Mouse (Mus musculus) myocyte (in vitro differentiated cells): ENCODE data around the gene Tex52.

Experiments used
- E2F4 ChIP-seq: IDR thresholded peaks from one replicate; pipeline ENCODE4 v1.6.1; 2011; ENCODE audit warnings: mild to moderate bottlenecking, control low read depth, moderate library complexity; ENCODE audit not compliant: insufficient read depth
- MAX ChIP-seq: IDR thresholded peaks from one replicate; pipeline ENCODE4 v1.6.1; 2011; ENCODE audit warnings: low read depth, mild to moderate bottlenecking, control low read depth
- POLR2A ChIP-seq: IDR thresholded peaks from one replicate; pipeline ENCODE4 v1.6.1; 2011; ENCODE audit warnings: low read depth, mild to moderate bottlenecking, control low read depth, moderate library complexity; ENCODE audit not compliant: insufficient read length
- USF1 ChIP-seq: IDR thresholded peaks from one replicate; pipeline ENCODE4 v1.6.1; 2011; ENCODE audit warnings: low read depth, mild to moderate bottlenecking, control low read depth, moderate library complexity

- no peak for TF ChIP-seq POLR2A
- no peak for TF ChIP-seq USF1
- TF ChIP-seq E2F4, result no peak
- no peak for TF ChIP-seq MAX
Measured at GRCm38 (mm10) chr6:128411115-128411514, 35.9 kb downstream of the Tex52 start.
